Mouse (Mus musculus): ENCODE data around the gene Tra2b. TPM values are rescaled to one million over a fixed set of nuclear protein-coding genes. Genes with fewer than 3 reads are reported as not detected.

The Tra2b gene
- polyA plus RNA-seq (2017; shearing (Covaris generic)): 355 TPM

DNA sequence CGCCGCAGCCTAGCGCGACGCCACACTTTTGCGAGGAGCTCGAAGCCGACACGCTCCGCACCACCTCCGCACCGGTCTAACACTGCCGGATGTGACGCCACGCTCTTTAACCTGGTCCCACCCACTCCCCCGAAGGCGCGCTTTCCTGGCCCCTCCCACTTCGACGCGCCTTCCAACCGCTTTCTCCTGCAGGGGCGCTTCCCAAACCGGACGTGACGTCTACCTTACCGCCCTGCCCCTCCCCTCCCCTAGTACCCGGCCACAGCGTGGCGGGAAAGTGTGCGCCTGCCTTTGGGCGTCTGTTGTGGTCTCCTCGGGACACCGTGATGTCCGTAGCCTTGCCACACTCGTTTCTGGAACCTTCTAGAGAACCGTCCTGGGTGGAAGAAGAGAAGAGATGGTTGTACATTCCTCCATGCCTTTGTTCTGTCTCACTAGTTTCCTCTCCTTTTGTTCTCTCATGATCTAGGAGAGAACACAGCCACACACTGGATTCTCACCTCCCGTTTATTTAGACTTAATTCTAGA, at the start of gene Tra2b:
Tra2b (minus strand) TSS at position 157 of the 528 bp plus-strand sequence.

Other genes starting within 250 kb of the Tra2b start
- gene Igf2bp2, start 102.7 kb downstream of the Tra2b start, polyA plus RNA-seq (2017; shearing (Covaris generic)): 1.00 TPM
- gene Etv5, start 173.7 kb upstream of the Tra2b start, polyA plus RNA-seq (2017; shearing (Covaris generic)): 2.4 TPM